Mouse (Mus musculus) forebrain, embryonic 13.5 days (tissue): Measurements from ENCODE around the gene Bmi1. TPM values are rescaled to one million over a fixed set of nuclear protein-coding genes. Genes with fewer than 3 reads are reported as not detected.

Experiments
- ATAC-seq: fragments of 200-750 bp; cut with Nextera tagmentation; 2 replicates; pipeline ENCODE4 v1.8.0; 2017
- H3K27ac ChIP-seq: fragments of 300-500 bp; sonication (generic); 2 replicates; pipeline ENCODE4 v1.5.1; 2015; ENCODE audit warnings: inconsistent platforms, mild to moderate bottlenecking, moderate library complexity
- H3K27me3 ChIP-seq: fragments of 300-500 bp; sonication (generic); 2 replicates; pipeline ENCODE4 v1.6.1; 2015; ENCODE audit warnings: mild to moderate bottlenecking, inconsistent platforms
- H3K36me3 ChIP-seq: fragments of 300-500 bp; sonication (generic); 2 replicates; pipeline ENCODE4 v1.6.1; 2015; ENCODE audit warnings: mild to moderate bottlenecking, inconsistent platforms; ENCODE audit not compliant: poor library complexity, severe bottlenecking
- H3K4me1 ChIP-seq: fragments of 300-500 bp; sonication (generic); 2 replicates; pipeline ENCODE4 v1.6.1; 2015; ENCODE audit warnings: inconsistent platforms
- H3K4me2 ChIP-seq: fragments of 300-500 bp; sonication (generic); 2 replicates; pipeline ENCODE4 v1.6.1; 2015; ENCODE audit warnings: inconsistent platforms, mild to moderate bottlenecking, moderate library complexity
- H3K4me3 ChIP-seq: fragments of 300-500 bp; sonication (generic); 2 replicates; pipeline ENCODE4 v1.5.1; 2015; ENCODE audit warnings: mild to moderate bottlenecking, inconsistent platforms
- H3K9ac ChIP-seq: fragments of 300-500 bp; sonication (generic); 2 replicates; pipeline ENCODE4 v1.6.1; 2015; ENCODE audit warnings: mild to moderate bottlenecking, inconsistent platforms
- H3K9me3 ChIP-seq: fragments of 300-500 bp; sonication (generic); replicated peaks from 2 replicates; pipeline ENCODE4 v1.6.1; 2016; ENCODE audit warnings: inconsistent platforms
- WGBS: fragments of 180-500 bp; shearing (Covaris S2); methylation state at CpG from one replicate; pipeline ENCODE4 v1.1.7; 2015; 5-methylcytosine and 5-hydroxymethylcytosine counted together
- polyA plus RNA-seq: library from polyadenylated mRNA; unstranded; fragments of >200 nt; fragmentation: Nextera tagmentation; extraction: Ambion mirVana; gene quantifications from 2 replicates; pipeline ENCODE4 v1.2.1, GENCODE M21; 2015

The Bmi1 gene
- polyA plus RNA-seq, 1 experiment from 2014 or later = 35.5 TPM

- H3K4me1 ChIP-seq = peaks cover 21% of the 10 kb centered on the region
- peaks cover 78% of the 10 kb centered on the region for H3K27me3 ChIP-seq
- no peak overlapping the region for H3K9ac ChIP-seq
- H3K27ac ChIP-seq = no peak overlapping the region
- no peaks in the 10 kb centered on the region for H3K36me3 ChIP-seq
- H3K4me2 ChIP-seq = no peak overlapping the region
- no peak for ATAC-seq
- no peak overlapping the region for H3K4me3 ChIP-seq
- 1% methylated on average over 4 of the region's 4 CpGs for WGBS
- H3K9me3 ChIP-seq = no peaks in the 10 kb centered on the region
Measured at GRCm38 (mm10) chr2:18697591-18698244, 20.9 kb downstream of the Bmi1 start.

GRCm38 (mm10) chr2:18698663-18699385, 22.0 kb downstream of the Bmi1 start:
- Histone ChIP-seq H3K27me3 (peaks cover 76% of the 10 kb centered on the region), H3K9ac (no peak overlapping the region), H3K27ac (no peak overlapping the region), H3K9me3 (no peaks in the 10 kb centered on the region), H3K4me3 (peak overlapping the region; percentile 14), H3K36me3 (no peaks in the 10 kb centered on the region), H3K4me2 (peak overlapping the region; percentile 36), H3K4me1 (peaks cover 21% of the 10 kb centered on the region)
- ATAC-seq = no peak
- 1% methylated on average over 56 of the region's 56 CpGs for WGBS

- WGBS = under 1% methylated on average over 11 of the region's 11 CpGs
- ATAC-seq = no peak
- Histone ChIP-seq H3K4me3 (no peak overlapping the region), H3K27me3 (peaks cover 77% of the 10 kb centered on the region), H3K36me3 (no peaks in the 10 kb centered on the region), H3K9me3 (no peaks in the 10 kb centered on the region), H3K9ac (no peak overlapping the region), H3K4me1 (peaks cover 15% of the 10 kb centered on the region), H3K4me2 (no peak overlapping the region; the same call in 1 of the 2 replicates), H3K27ac (no peak overlapping the region)
Measured at GRCm38 (mm10) chr2:18699401-18699990, 22.7 kb downstream of the Bmi1 start.

GRCm38 (mm10) chr2:18710356-18710755, 33.5 kb downstream of the Bmi1 start:
- Histone ChIP-seq H3K9me3 (no peaks in the 10 kb centered on the region), H3K27me3 (peaks cover 8% of the 10 kb centered on the region), H3K9ac (no peak overlapping the region), H3K4me2 (no peak overlapping the region), H3K27ac (no peak overlapping the region), H3K4me3 (no peak overlapping the region), H3K36me3 (no peaks in the 10 kb centered on the region), H3K4me1 (no peaks in the 10 kb centered on the region)
- WGBS = 74% methylated on average over 3 of the region's 3 CpGs
- ATAC-seq = no peak

GRCm38 (mm10) chr2:18713071-18713470, 36.3 kb downstream of the Bmi1 start:
- WGBS = 71% methylated on average over 2 of the region's 2 CpGs
- Histone ChIP-seq H3K4me3 (no peak overlapping the region), H3K36me3 (no peaks in the 10 kb centered on the region), H3K9ac (no peak overlapping the region), H3K4me1 (no peaks in the 10 kb centered on the region), H3K27me3 (peaks cover 6% of the 10 kb centered on the region), H3K4me2 (no peak overlapping the region), H3K27ac (no peak overlapping the region), H3K9me3 (no peaks in the 10 kb centered on the region)
- ATAC-seq = no peak

GRCm38 (mm10) chr2:18714337-18714736, 37.5 kb downstream of the Bmi1 start:
- H3K9me3 ChIP-seq = no peaks in the 10 kb centered on the region
- no peak overlapping the region for H3K4me3 ChIP-seq
- no peaks in the 10 kb centered on the region for H3K4me1 ChIP-seq
- H3K36me3 ChIP-seq = no peaks in the 10 kb centered on the region
- 78% methylated on average over 3 of the region's 3 CpGs for WGBS
- no peak for ATAC-seq
- H3K4me2 ChIP-seq = no peak overlapping the region
- H3K9ac ChIP-seq = no peak overlapping the region
- peaks cover 15% of the 10 kb centered on the region for H3K27me3 ChIP-seq
- no peak overlapping the region for H3K27ac ChIP-seq

- no peak for ATAC-seq
- Histone ChIP-seq H3K9me3 (no peaks in the 10 kb centered on the region), H3K27ac (no peak overlapping the region), H3K4me1 (no peaks in the 10 kb centered on the region), H3K4me3 (no peak overlapping the region), H3K4me2 (no peak overlapping the region), H3K9ac (no peak overlapping the region), H3K36me3 (no peaks in the 10 kb centered on the region), H3K27me3 (peaks cover 28% of the 10 kb centered on the region)
- 88% methylated on average over 4 of the region's 4 CpGs for WGBS
Measured at GRCm38 (mm10) chr2:18718521-18718920, 41.7 kb downstream of the Bmi1 start.

GRCm38 (mm10) chr2:18722208-18722830, 45.5 kb downstream of the Bmi1 start:
- WGBS = 11% methylated on average over 3 of the region's 3 CpGs

GRCm38 (mm10) chr2:18724462-18724861, 47.6 kb downstream of the Bmi1 start:
- H3K9me3 ChIP-seq = no peaks in the 10 kb centered on the region
- H3K4me2 ChIP-seq = no peak overlapping the region
- ATAC-seq = no peak
- no peak overlapping the region for H3K9ac ChIP-seq
- peaks cover 48% of the 10 kb centered on the region for H3K27me3 ChIP-seq
- no peak overlapping the region for H3K27ac ChIP-seq
- no peaks in the 10 kb centered on the region for H3K36me3 ChIP-seq
- H3K4me1 ChIP-seq = no peaks in the 10 kb centered on the region
- H3K4me3 ChIP-seq = no peak overlapping the region
- 88% methylated on average over 1 of the region's 1 CpGs for WGBS

More at GRCm38 (mm10) chr2:18722208-18722830, 45.5 kb downstream of the Bmi1 start:
- Histone ChIP-seq H3K9me3 (no peaks in the 10 kb centered on the region), H3K4me1 (no peaks in the 10 kb centered on the region), H3K4me3 (no peak overlapping the region), H3K36me3 (no peaks in the 10 kb centered on the region), H3K27me3 (peaks cover 46% of the 10 kb centered on the region), H3K9ac (no peak overlapping the region), H3K4me2 (no peak overlapping the region), H3K27ac (no peak overlapping the region)
- ATAC-seq = peak; percentile 50; the same call in 1 of the 2 replicates

GRCm38 (mm10) chr2:18725880-18726279, 49.1 kb downstream of the Bmi1 start:
- Histone ChIP-seq H3K36me3 (no peaks in the 10 kb centered on the region), H3K4me3 (no peak overlapping the region), H3K27me3 (peaks cover 53% of the 10 kb centered on the region), H3K4me1 (no peaks in the 10 kb centered on the region), H3K9ac (no peak overlapping the region), H3K4me2 (no peak overlapping the region), H3K9me3 (no peaks in the 10 kb centered on the region), H3K27ac (no peak overlapping the region)
- ATAC-seq = no peak
- WGBS = 84% methylated on average over 4 of the region's 4 CpGs

- Histone ChIP-seq H3K27me3 (peaks cover 46% of the 10 kb centered on the region), H3K9me3 (no peaks in the 10 kb centered on the region), H3K9ac (no peak overlapping the region), H3K36me3 (no peaks in the 10 kb centered on the region), H3K27ac (no peak overlapping the region), H3K4me2 (peak overlapping the region; percentile 33), H3K4me3 (no peak overlapping the region), H3K4me1 (peaks cover 9% of the 10 kb centered on the region)
- 13% methylated on average over 9 of the region's 9 CpGs for WGBS
- peak; percentile 87 for ATAC-seq
Measured at GRCm38 (mm10) chr2:18731718-18732117, 54.9 kb downstream of the Bmi1 start.
